Mouse (Mus musculus) right cerebral cortex, postnatal 10 days (tissue): ENCODE data around the gene Mmp1b.
"Not testable (repeated sequence)": the region's sequence is repeated elsewhere in the genome, so short reads cannot be mapped to it uniquely, and the experiment has no call there.

ENCODE experiments used
- DNase-seq, 2 experiments: peaks; one replicate each; pipeline ENCODE4 v3.0.0; 2021; ENCODE audit warnings: low spot score in 2 of 2

Mmp1b gene

DNA sequence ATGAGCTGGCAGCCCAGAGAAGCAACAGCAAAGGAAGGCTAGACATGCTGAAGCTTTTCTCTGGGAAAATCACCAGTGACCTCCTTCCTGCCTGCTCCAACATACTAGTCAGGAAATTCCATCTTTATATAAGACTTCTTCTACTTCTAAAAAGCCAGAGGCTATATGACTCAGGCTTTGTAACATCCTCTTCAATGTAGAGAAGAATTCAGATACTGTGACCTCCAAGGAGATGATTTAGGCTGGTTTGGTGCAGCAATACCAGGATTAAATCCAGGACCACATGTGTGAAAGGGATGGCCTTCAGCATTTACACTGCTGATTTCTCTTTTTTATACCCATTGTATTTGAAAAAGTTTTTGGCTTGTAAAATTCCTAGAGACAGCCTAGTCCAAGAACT is at the start of gene Mmp1b:
TSS of gene Mmp1b (minus strand) at position 101 of the 400 bp plus-strand sequence.
- DNase-seq: no peak

- not testable (repeated sequence) for DNase-seq
Measured at GRCm38 (mm10) chr9:7396556-7396955, 8.7 kb upstream of the Mmp1b start.

GRCm38 (mm10) chr9:7354535-7354934 is 33.3 kb downstream of the Mmp1b start:
- no peak for DNase-seq

DNA sequence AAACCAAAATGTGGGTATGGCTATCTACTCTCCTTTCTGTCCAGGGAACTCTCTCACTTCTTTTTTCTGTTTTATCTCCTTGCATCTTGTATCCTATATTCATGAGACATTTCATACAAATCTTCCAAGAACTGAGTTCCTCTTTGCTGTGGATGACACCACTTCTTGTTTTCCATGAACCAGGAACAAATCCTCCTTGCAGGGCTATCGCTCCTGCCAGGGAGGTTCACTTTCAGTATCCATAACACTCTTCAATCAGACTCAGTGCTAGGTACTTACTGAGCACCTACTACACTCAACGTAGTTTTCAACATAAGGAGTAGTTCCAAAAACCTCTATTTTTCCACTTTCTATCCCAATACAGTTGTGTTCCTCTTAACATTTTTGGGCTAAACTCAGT is 42.3 kb downstream of the Mmp1b start:
- DNase-seq: no peak

- DNase-seq: no peak
Measured at GRCm38 (mm10) chr9:7344107-7344506, 43.7 kb downstream of the Mmp1b start, which contains the start of gene Mmp12. Mmp12 (plus strand) TSS chr9:7344381.

- DNase-seq: no peak
Measured at GRCm38 (mm10) chr9:7336740-7337483, 50.9 kb downstream of the Mmp1b start.

GRCm38 (mm10) chr9:7335766-7336680 is 51.8 kb downstream of the Mmp1b start:
- DNase-seq: no peak

- no peak for DNase-seq
Measured at GRCm38 (mm10) chr9:7331847-7332246, 56.0 kb downstream of the Mmp1b start.
